Mouse (Mus musculus) left cerebral cortex, postnatal 25 days (tissue): Measurements from ENCODE around the gene Cdsn. TPM values are rescaled to one million over a fixed set of nuclear protein-coding genes. Genes with fewer than 3 reads are reported as not detected.

ENCODE experiments used
- DNase-seq, 2 experiments: peaks; one replicate each; pipeline ENCODE4 v3.0.0; 2022; ENCODE audit warnings: low spot score in 2 of 2, mixed read lengths in 1 of 2
- intact Hi-C: fragments of 180-260 bp; cut with DNase I; formaldehyde crosslinking; loops from one replicate; pipeline ENCODE4 v1.15.1; 2025
- total RNA-seq, 2 experiments: library from RNA; stranded (reverse); gene quantifications; 2 replicates each; pipeline ENCODE4 v1.2.3; 2021

Gene Cdsn
- total RNA-seq, 2 experiments from 2014 or later: 1.1 to 1.3 TPM

DNA sequence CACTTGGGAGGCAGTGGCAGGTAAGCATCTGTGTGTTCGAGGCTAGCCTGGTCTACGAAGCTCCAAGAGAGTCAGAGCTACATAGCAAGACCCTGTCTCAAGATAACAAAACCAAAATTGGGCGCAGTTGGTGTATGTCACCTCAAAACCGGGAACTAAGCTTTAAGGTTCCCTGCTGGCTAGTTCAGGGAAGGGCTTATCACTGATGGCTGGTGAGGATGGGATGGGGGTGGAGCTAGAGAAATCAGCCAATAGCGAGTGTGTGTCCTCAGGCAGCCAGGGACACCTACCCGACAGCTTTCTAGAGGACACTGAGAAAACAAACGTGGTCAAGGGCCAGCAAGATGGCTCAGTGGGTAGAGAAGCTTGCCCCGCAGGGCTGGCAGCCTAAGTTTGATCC, 6.3 kb downstream of the Cdsn start:
- intact Hi-C loops: no loop called here
- no peak for DNase-seq

DNA sequence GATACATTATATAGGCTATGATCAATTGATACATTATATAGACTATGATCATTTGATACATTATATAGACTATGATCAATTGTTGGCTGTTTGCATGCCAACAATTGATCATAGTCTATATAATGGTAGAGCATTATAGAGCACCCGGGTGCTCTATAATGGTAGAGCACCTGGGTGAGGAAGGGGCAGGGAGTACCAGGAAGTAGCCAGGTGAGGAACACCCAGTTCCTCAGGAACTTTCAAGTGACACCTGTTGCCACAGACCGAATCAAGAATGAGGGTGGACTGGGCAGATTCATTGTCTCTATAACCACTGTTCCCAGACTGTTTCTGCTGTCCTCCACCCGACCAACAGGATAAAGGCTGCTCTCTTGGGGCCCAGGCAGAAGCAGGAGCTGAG, 15.2 kb downstream of the Cdsn start, which contains the start of gene 2300002M23Rik:
Gene 2300002M23Rik (plus strand): TSS at position 301 of the 400 bp plus-strand sequence.
- DNase-seq: no peak
- intact Hi-C loops: no loop called here

DNA sequence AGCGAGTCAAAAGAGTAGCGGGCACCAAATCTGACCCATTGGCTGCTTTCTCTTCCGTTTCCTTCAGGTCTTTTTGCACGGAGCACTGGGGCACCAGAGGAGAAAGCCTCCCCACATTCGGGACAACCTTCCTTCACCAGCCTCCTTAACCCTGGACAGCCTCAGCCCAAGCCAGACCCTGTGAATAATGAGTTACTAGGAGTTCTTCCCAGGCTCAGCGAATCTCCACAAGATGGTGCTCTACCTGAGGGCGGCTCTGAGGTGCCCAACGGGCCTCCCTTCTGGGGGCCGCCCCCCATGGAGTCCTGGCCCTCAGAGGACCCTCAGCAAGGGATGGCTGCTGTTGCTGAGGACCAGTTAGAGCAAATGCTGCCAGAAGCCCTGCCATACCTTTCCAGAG, 15.8 kb downstream of the Cdsn start:
- intact Hi-C loops: no loop called here
- no peak for DNase-seq

DNA sequence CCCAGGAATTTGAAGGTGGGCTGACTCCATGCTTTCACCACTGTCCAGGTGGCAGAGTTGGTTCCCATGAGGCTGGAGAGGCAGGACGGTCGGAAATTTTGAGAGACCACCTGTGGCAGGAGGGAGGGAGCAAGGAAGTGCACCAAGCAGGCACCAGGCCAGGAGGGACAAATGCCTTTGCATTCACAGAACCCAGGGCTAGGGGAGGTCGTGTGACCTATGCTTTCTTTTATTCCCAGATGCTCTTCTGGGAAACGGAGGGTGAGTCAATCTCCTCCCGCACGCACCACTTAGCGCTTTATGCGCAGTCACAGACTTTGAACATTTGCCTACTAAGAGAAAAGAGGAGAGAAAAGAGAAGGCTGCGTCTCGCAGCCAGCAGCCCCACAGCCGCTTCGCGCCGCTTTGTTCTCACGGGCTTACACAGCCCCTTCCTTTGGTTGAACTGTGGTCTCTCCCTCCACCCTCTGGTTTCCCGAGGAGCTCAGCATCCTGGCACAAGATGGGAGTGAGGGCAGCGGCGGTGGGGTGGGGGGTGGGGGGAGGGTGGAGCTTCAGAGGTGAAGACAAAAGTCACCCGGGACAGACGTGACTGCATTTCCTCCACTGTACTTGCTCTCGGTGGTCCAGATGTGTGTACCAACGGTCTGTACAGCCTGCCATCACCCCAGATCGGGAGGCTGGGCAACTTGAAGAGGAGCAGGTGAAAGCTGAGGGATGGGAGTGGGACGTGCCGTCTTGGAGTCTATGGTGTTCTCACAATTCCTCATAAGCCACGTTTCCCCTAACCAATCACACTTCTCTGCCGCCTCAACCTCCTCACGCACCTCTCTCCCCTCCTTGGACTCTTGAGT, 17.4 kb downstream of the Cdsn start:
- intact Hi-C loops: no loop called here
- no peak for DNase-seq

DNA sequence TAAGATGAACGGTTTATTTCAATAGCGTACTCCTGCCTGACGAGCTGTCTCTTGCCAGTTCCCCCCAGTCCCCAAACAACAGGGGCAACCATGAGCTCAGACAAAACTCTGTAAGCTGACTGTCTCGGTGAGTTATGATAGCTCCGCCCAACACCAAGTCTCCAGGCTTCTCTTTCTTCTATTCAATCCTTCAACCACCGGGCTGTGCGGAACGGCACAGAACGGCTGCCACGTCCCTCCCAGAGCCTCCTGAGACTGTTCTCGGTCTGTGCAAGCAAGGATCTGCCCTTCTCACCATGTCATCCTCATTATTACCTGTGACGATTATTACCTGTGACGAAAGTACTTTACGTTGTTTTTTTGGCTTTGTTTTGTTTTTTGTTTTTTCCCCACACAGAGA, 18.9 kb downstream of the Cdsn start:
- DNase-seq: no peak
- intact Hi-C loops: no loop called here

DNA sequence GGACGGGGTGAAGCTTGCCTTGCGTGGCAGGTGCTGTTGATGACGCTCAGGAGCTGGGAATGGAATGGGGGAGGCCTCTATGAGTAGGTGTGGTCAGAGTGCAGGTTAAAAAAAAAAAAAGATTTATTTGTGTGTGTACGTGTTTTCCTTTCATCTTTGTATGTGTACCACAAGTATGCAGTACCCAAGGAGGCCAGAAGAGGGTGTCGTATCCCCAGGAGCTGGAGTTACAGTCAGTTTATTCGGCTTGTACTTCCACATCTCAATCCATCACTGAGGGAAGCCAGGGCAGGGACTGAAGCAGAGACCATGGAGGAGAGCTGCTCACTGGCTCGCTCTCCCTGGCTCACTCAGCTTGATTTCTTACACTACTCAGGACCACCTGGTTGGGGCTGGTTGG, 19.5 kb downstream of the Cdsn start:
- no peak for DNase-seq
- intact Hi-C loops: no loop called here

DNA sequence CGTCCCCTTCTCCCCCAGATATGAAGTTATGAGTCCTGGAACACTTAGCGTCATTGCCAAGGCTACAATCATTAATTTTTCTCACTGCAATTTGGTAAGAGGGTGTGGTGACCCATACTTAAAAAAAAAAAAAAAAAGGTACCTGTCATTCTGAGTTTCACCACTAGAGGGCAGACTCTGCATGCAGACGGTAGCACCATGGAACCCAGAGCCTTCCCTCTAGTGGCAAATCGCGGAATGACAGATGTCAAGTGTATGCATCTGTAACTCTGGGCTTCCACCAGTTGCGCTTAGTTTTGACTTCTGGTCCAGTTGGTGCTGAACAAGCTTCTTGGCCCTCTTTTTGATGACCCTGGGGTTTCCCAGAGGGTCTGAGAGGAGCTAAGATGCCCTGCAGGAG, 26.3 kb downstream of the Cdsn start:
- peak; percentile 68 to 80 for DNase-seq
- intact Hi-C loops: loop anchor here (5.0 kb wide), 1 partner anchor 81 kb away; no protein-coding TSS in a partner anchor

DNA sequence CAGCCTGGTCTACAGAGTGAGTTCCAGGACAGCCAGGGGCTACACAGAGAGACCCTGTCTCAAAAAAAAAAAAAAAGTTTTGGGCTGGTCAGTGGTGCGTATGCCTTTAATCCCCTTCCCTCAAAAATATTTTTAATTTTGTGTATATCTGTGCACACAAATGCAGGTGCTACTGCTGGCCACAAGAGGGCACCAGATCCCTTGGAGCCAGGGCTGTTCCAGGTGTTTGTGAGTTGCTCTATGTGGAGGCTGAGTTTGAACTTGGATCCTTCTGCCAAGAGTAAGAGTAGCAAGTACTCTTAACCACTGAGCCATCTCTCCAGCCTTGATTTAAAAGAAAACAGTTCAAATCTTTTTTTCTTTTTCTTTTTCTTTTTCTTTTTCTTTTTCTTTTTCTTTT, 31.0 kb downstream of the Cdsn start:
- intact Hi-C loops: loop anchor here (5.0 kb wide), 2 partner anchors 84 to 154 kb away; partner anchors contain the start of gene Vars2
- DNase-seq: no peak

DNA sequence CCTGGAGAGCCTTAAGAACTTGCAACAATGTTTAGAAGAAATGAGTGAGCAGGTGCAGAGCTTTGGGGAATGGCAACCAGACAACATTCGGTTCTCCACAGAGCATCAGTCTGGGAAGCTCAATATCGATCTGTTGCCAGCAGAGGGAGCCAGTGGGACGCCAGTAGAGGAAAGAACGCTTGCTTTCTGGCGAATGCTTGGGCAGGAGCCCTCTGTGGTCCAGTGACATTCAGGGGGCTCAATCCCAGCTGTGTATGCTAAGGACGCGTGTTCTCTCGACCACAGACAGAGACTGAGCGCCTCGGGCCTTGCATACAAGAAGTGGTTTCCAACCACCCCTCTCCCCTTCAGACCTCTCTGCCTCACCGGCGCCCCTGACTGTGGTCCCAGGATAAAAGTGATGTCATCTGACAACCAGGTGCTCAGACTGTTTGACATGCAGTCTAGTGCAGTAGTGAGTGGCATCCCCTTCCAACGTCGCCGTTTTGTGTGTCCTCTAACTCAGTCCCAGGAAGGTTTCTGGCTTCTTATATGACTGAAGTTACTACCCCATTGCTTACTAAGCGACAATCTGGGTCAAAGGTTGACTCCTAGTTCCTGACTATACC, 32.5 kb downstream of the Cdsn start:
- DNase-seq: peak; percentile 86 to 91
- intact Hi-C loops: loop anchor here (5.0 kb wide), 2 partner anchors 83 to 153 kb away; partner anchors contain the start of gene Vars2

DNA sequence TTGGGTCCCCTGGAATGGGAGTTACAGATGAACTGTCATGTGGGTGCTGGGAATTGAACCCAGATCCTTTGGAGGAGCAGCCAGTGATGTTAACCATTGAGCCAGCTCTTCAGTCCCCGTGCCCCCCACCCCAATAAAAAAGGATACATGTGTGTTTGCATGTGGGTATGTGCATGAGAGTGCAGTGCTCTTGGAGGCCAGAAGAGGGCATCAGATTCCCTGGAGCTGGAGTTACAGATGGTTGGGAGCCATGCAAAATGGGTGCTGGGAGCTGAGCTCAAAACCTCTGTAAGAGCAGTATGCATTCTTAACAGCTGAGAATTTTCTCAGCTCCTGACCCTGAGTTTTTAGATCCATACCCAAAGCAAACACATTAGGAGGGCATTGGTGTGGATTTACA, 35.4 kb downstream of the Cdsn start:
- intact Hi-C loops: no loop called here
- DNase-seq: no peak

DNA sequence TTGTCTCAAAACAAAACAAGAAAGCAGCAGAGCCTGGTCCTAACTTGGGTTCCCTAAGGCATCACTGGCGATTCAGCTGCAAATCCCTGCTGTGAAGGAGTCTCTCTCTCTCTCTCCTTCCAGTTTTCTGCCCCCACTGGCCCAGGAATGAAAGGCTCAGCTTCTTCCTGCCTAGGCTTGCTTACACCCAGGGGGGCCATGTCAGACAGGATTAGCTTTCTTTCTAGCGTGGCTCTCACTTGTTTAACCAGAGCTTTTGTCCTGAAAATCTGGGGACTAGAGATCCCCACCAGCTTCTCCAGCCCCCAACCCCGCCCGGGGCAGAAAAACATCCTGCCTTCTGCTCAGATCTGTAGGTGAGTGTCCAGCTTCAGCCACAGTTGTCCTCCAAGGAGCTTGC, 36.5 kb downstream of the Cdsn start:
- DNase-seq: no peak
- intact Hi-C loops: no loop called here

DNA sequence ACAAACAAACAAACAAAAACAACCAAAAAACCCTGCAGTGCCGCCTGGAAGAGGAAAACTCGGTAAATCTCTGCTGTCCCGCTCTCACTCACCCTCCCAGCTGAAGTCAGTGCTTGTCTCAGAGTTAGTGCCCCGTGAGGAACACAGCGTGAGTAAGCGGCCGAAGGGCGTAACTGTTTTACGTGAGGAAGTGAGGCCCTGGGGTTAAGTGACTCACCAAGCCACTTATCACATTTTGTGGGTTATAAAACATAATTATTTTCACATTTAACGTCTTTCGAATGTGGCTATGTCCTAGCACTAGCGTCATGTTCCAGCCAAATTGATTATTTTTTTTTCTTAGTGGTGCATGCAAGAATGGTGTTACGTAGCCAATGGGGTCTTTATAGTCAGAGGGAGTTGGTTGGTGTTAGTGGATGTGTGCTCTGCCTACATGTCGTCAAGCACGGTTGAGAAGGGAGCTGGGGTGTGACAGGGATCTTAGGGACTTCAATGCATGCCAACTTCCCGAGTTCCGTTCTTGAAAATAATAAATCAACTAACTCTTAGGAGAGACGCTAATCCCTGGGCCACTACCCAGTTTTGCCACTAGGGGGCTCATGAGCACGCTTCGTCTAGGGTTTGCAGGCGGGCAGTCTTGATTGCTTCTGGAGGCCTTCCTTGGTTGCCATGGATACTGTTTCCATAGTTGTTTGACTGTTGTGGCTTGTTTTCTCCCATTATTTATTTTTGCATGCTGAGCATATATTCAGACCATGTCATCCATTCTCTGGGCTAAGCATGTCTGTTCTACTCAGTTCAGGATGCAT, 38.7 kb downstream of the Cdsn start:
- DNase-seq: peak; percentile 80 to 83
- intact Hi-C loops: loop anchor here (1.0 to 2.0 kb wide), 2 partner anchors 45 to 76 kb away; partner anchors contain the start of gene Vars2

DNA sequence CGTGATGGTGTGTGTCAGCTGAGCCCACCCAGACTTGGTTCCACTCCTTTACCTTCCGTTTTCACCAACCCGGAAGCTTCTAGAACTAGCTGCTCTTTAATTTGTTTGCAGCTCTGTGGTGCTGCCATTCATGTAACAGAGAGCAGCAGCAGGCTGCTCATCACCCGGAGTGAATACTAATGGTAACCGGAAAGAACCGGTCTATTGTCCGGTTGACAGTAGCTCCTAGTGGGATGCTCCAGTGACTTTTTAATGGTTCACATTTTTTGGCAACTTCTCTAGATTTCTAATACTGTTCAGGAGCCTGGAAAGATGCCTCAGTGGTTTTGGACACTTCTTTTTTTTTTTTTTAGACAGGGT, 39.3 kb downstream of the Cdsn start:
- intact Hi-C loops: loop anchor here (1.0 to 2.0 kb wide), 2 partner anchors 44 to 76 kb away; partner anchors contain the start of gene Vars2
- no peak for DNase-seq

DNA sequence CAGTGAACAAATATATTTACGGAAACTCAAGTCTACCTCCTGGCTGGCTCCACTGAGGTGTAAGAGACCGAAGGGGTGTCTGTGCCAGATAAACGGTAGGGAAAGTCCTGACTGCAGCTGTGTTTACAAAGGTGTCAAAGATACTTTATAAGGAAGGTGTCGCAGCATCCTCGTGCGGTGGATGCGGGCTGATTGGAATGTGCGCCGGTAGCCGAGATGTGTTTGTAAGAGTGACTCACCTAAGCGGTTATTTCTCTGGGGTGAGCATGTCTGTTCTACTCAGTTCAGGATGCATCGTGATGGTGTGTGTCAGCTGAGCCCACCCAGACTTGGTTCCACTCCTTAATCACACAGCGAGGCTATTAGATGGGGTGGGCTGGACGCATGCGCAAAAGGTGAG, 39.8 kb downstream of the Cdsn start:
- peak; percentile 7 to 15 for DNase-seq
- intact Hi-C loops: loop anchor here (1.0 to 2.0 kb wide), 2 partner anchors 44 to 75 kb away; partner anchors contain the start of gene Vars2

DNA sequence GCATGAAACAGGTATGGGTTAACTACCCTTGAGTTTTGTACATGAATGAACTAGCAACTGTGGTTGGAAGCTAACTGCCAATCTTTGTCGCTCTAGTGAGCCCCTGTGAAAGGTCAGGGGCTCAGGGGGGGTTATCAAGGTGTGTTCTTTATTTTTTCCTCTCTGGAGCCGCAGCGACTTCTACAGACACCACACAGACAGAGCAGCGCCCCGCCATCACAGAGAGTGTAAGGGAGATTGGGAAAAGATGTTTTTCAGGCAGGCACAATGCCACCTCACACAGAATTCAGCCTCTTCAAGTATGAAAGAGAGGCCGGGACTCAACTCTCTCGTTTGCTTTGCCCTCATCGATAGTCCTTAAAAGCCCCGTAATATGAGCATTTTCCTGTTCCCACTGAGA, 40.2 kb downstream of the Cdsn start:
- intact Hi-C loops: no loop called here
- DNase-seq: no peak

DNA sequence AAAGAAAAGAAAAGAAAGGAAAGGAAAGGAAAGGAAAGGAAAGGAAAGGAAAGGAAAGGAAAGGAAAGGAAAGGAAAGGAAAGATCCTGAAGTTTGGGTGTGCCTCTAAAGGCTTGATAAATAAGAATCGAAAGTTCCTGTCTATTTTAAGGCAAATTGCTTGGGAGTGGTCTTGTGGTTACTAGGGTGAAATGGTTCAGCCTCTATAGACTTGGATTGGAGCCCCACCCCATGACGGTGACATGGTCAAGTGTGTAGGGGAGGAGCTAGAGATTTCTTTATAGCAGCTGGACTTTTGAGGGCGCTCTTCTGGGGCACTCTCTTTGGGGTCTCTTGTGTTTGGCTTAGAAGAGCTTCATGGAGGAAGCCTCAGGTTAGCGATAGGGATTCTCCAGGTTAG, 41.9 kb downstream of the Cdsn start:
- intact Hi-C loops: no loop called here
- DNase-seq: no peak

DNA sequence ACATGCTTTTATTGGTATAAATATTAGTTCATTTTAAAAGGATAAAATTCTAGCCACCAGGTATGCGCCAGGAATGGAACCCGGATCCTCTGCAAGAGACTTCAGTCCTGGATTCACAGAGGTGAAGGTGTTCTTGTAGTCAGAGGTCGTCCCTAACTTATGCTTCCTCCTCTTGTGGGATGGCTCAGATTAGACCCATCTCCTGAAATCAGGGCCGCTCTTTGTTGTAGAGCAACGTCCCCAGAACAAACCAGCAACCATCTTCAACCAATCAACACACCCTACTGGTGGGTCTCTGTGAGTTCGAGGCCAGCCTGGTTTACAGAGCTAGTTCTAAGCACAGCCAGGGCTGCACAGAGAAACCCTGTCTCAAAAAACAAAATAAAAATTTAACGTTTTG, 42.5 kb downstream of the Cdsn start:
- intact Hi-C loops: no loop called here
- DNase-seq: no peak

DNA sequence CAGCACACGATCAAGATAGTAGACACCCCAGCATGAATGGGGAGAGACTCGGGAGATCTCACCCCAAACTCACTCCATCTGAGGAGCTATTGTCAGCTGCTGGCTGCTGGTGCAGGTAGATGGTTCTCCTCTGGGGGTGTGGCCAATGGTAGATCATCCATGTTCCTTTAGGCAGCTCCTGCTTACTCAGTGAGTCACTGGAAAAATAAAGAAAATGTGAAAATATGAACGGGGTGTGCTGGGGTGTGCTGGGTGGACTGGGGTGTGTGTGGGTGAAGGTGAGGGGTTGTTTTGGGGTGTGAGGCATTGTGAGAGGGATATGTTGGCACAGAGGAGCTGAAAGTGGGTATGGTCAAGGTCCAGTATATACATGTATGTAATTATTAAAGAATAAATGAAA, 45.5 kb downstream of the Cdsn start:
- intact Hi-C loops: no loop called here

DNA sequence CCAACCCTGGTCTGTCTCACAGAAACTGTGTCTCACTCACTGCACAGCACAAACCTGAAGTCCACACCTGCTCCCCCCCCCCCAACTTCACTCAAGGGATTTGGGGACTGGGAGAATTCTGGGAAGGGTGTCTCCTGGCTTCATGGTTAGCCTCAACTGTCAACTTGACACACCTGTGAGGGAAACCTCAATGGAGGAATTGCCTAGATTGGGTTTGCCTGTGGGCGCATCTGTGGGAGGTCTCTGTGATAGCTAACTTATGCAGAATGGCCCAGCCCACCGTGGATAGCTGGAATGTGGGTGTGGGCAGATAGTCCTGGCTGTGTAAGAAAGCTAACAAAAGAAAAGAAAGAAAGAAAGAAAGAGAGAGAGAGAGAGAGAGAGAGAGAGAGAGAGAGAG, 49.3 kb downstream of the Cdsn start, which contains the start of gene Sfta2:
Gene Sfta2 (plus strand): TSS at position 301 of the 400 bp plus-strand sequence.
- intact Hi-C loops: no loop called here
- no peak for DNase-seq

More for the DNA sequence above, 45.5 kb downstream of the Cdsn start:
- DNase-seq: no peak
